Mouse (Mus musculus): ENCODE measurements around the gene Prdm11. TPM values are rescaled to one million over a fixed set of nuclear protein-coding genes. Genes with fewer than 3 reads are reported as not detected.

The Prdm11 gene
- total and polyA plus RNA-seq, 2 experiments from 2014 or later, result 1.5 to 7.9 TPM

- TF ChIP-seq CTCF (IDR thresholded peaks at IDR 0.05; ENCODE audit: low read depth), result no peak
- Histone ChIP-seq H3K36me3 (ENCODE audit: insufficient read depth) (no peaks in the 10 kb centered on the region), H3K27ac (ENCODE audit: low read depth, low read length) (no peak overlapping the region), H3K4me3 (ENCODE audit: low read depth, low read length) (no peak overlapping the region), H3K9ac (no peak overlapping the region), H3K4me1 (ENCODE audit: insufficient read depth) (no peaks in the 10 kb centered on the region), H3K27me3 (ENCODE audit: insufficient read depth, low read length) (no peaks in the 10 kb centered on the region), H3K9me3 (ENCODE audit: low read length) (no peaks in the 10 kb centered on the region), H3K4me2 (ENCODE audit: low read depth) (no peak overlapping the region)
- DNase-seq, result no peak
- ATAC-seq, result no peak
- 93% methylated on average over 3 of the region's 3 CpGs for WGBS
Measured at GRCm38 (mm10) chr2:92944356-92944755, 101.6 kb downstream of the Prdm11 start.

- 92% methylated on average over 3 of the region's 3 CpGs for WGBS
- no peak overlapping the region for H3K9ac ChIP-seq
- no peak overlapping the region for H3K27ac ChIP-seq (ENCODE audit: low read depth, low read length)
- H3K9me3 ChIP-seq (ENCODE audit: low read length), result no peaks in the 10 kb centered on the region
- no peak overlapping the region for H3K4me3 ChIP-seq (ENCODE audit: low read depth, low read length)
- H3K27me3 ChIP-seq (ENCODE audit: insufficient read depth, low read length), result no peaks in the 10 kb centered on the region
- DNase-seq (no peak), ATAC-seq (no peak)
- no peak overlapping the region for H3K4me2 ChIP-seq (ENCODE audit: low read depth)
- TF ChIP-seq CTCF (IDR thresholded peaks at IDR 0.05; ENCODE audit: low read depth), result no peak
- H3K4me1 ChIP-seq (ENCODE audit: insufficient read depth), result no peaks in the 10 kb centered on the region
- H3K36me3 ChIP-seq (ENCODE audit: insufficient read depth), result no peaks in the 10 kb centered on the region
Measured at GRCm38 (mm10) chr2:92943406-92943805, 102.6 kb downstream of the Prdm11 start.

GRCm38 (mm10) chr2:92941463-92941862 lies 104.5 kb downstream of the Prdm11 start:
- no peaks in the 10 kb centered on the region for H3K9me3 ChIP-seq (ENCODE audit: low read length)
- H3K9ac ChIP-seq, result no peak overlapping the region
- H3K4me1 ChIP-seq (ENCODE audit: insufficient read depth), result no peaks in the 10 kb centered on the region
- no peaks in the 10 kb centered on the region for H3K36me3 ChIP-seq (ENCODE audit: insufficient read depth)
- no peak overlapping the region for H3K4me2 ChIP-seq (ENCODE audit: low read depth)
- no peak for DNase-seq
- WGBS, result 83% methylated on average over 3 of the region's 3 CpGs
- no peak for ATAC-seq
- no peak for TF ChIP-seq CTCF (IDR thresholded peaks at IDR 0.05; ENCODE audit: low read depth)
- H3K4me3 ChIP-seq (ENCODE audit: low read depth, low read length), result no peak overlapping the region
- no peaks in the 10 kb centered on the region for H3K27me3 ChIP-seq (ENCODE audit: insufficient read depth, low read length)
- H3K27ac ChIP-seq (ENCODE audit: low read depth, low read length), result no peak overlapping the region

- no peaks in the 10 kb centered on the region for H3K36me3 ChIP-seq (ENCODE audit: insufficient read depth)
- ATAC-seq (no peak), DNase-seq (no peak)
- H3K9me3 ChIP-seq (ENCODE audit: low read length), result no peaks in the 10 kb centered on the region
- H3K4me3 ChIP-seq (ENCODE audit: low read depth, low read length), result no peak overlapping the region
- no peak for TF ChIP-seq CTCF (IDR thresholded peaks at IDR 0.05; ENCODE audit: low read depth)
- no peak overlapping the region for H3K4me2 ChIP-seq (ENCODE audit: low read depth)
- no peak overlapping the region for H3K9ac ChIP-seq
- H3K4me1 ChIP-seq (ENCODE audit: insufficient read depth), result no peaks in the 10 kb centered on the region
- H3K27ac ChIP-seq (ENCODE audit: low read depth, low read length), result no peak overlapping the region
- 88% methylated on average over 9 of the region's 9 CpGs for WGBS
- H3K27me3 ChIP-seq (ENCODE audit: insufficient read depth, low read length), result no peaks in the 10 kb centered on the region
Measured at GRCm38 (mm10) chr2:92940963-92941362, 105.0 kb downstream of the Prdm11 start.

GRCm38 (mm10) chr2:92938827-92939226 lies 107.1 kb downstream of the Prdm11 start:
- DNase-seq (no peak), ATAC-seq (no peak)
- WGBS, result 94% methylated on average over 6 of the region's 7 CpGs
- Histone ChIP-seq H3K4me3 (ENCODE audit: low read depth, low read length) (no peak overlapping the region), H3K36me3 (ENCODE audit: insufficient read depth) (no peaks in the 10 kb centered on the region), H3K27ac (ENCODE audit: low read depth, low read length) (no peak overlapping the region), H3K9me3 (ENCODE audit: low read length) (no peaks in the 10 kb centered on the region), H3K4me2 (ENCODE audit: low read depth) (no peak overlapping the region), H3K27me3 (ENCODE audit: insufficient read depth, low read length) (no peaks in the 10 kb centered on the region), H3K9ac (no peak overlapping the region), H3K4me1 (ENCODE audit: insufficient read depth) (peaks cover 8% of the 10 kb centered on the region)
- TF ChIP-seq CTCF (IDR thresholded peaks at IDR 0.05; ENCODE audit: low read depth), result no peak

DNA sequence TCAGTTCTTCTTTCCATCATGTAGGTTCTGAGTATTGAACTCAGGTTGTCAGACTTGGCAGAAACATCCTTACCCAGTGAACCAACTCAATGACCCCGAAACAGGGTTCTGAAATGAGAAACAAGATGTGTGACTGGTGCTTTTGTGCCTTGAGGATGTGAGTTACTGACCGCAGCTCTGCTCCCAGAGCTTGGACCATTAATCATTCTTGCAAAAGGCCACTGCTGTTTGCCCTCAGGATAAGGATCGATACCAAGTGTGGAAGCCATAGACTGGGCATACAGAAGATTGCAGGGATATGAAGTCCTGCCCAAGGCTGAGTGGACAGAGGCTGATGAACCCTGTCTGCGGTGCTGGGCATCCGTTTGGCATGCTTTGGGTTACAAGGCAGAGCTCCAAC lies 107.9 kb downstream of the Prdm11 start:
- 98% methylated on average over 5 of the region's 5 CpGs for WGBS
- Histone ChIP-seq H3K27me3 (ENCODE audit: insufficient read depth, low read length) (no peaks in the 10 kb centered on the region), H3K4me2 (ENCODE audit: low read depth) (no peak overlapping the region), H3K4me1 (ENCODE audit: insufficient read depth) (peaks cover 8% of the 10 kb centered on the region), H3K9me3 (ENCODE audit: low read length) (no peaks in the 10 kb centered on the region), H3K27ac (ENCODE audit: low read depth, low read length) (no peak overlapping the region), H3K36me3 (ENCODE audit: insufficient read depth) (no peaks in the 10 kb centered on the region), H3K9ac (no peak overlapping the region), H3K4me3 (ENCODE audit: low read depth, low read length) (no peak overlapping the region)
- TF ChIP-seq CTCF (IDR thresholded peaks at IDR 0.05; ENCODE audit: low read depth), result no peak
- DNase-seq, result no peak
- ATAC-seq, result no peak

GRCm38 (mm10) chr2:92935483-92935882 lies 110.5 kb downstream of the Prdm11 start:
- ATAC-seq (no peak), DNase-seq (no peak)
- Histone ChIP-seq H3K9me3 (ENCODE audit: low read length) (no peaks in the 10 kb centered on the region), H3K4me3 (ENCODE audit: low read depth, low read length) (no peak overlapping the region), H3K27me3 (ENCODE audit: insufficient read depth, low read length) (no peaks in the 10 kb centered on the region), H3K4me2 (ENCODE audit: low read depth) (no peak overlapping the region), H3K9ac (no peak overlapping the region), H3K27ac (ENCODE audit: low read depth, low read length) (no peak overlapping the region), H3K4me1 (ENCODE audit: insufficient read depth) (peaks cover 8% of the 10 kb centered on the region), H3K36me3 (ENCODE audit: insufficient read depth) (no peaks in the 10 kb centered on the region)
- 78% methylated on average over 3 of the region's 3 CpGs for WGBS
- no peak for TF ChIP-seq CTCF (IDR thresholded peaks at IDR 0.05; ENCODE audit: low read depth)

Data from forebrain, postnatal 0 days (tissue).